Mouse (Mus musculus) G1E (cell line): ENCODE results near the gene Clmp. TPM values are rescaled to one million over a fixed set of nuclear protein-coding genes. Genes with fewer than 3 reads are reported as not detected.
"Not testable (repeated sequence)": the region's sequence is repeated elsewhere in the genome, so short reads cannot be mapped to it uniquely, and the experiment has no call there.

Experiments used
- ATAC-seq: 2 replicates; pipeline ENCODE4 v1.8.0; 2016; ENCODE audit warnings: mild to moderate bottlenecking; ENCODE audit not compliant: insufficient number of reproducible peaks, poor library complexity, low FRiP score, severe bottlenecking; ENCODE audit errors: extremely low read depth
- DNase-seq: peaks from one replicate; pipeline ENCODE4 v3.0.0; 2012; ENCODE audit warnings: low spot score
- H3K27me3 ChIP-seq: 2 replicates; pipeline ENCODE4 v1.6.1; 2012; ENCODE audit warnings: mild to moderate bottlenecking, low read length, inconsistent platforms; ENCODE audit not compliant: insufficient read depth
- H3K36me3 ChIP-seq: replicated peaks from 2 replicates; pipeline ENCODE3; 2012; ENCODE audit warnings: mild to moderate bottlenecking, inconsistent platforms
- H3K4me1 ChIP-seq: 2 replicates; pipeline ENCODE4 v1.6.1; 2012; ENCODE audit warnings: low read depth, low read length, inconsistent platforms, mixed read lengths; ENCODE audit not compliant: insufficient read depth
- H3K4me3 ChIP-seq: 2 replicates; pipeline ENCODE4 v1.5.1; 2012; ENCODE audit warnings: low read depth, mild to moderate bottlenecking, inconsistent platforms, low read length, moderate library complexity, mixed read lengths
- H3K9me3 ChIP-seq: replicated peaks from 2 replicates; pipeline ENCODE4 v1.6.1; 2012; ENCODE audit warnings: inconsistent platforms
- CTCF ChIP-seq: IDR thresholded peaks from 2 replicates; pipeline ENCODE4 v1.5.1; 2012; ENCODE audit warnings: low read depth, low read length, inconsistent platforms, mixed read lengths
- GATA1 ChIP-seq: IDR thresholded peaks from 2 replicates; pipeline ENCODE4 v1.6.1; 2012; ENCODE audit warnings: borderline replicate concordance, low read length, inconsistent platforms, mixed read lengths
- GATA2 ChIP-seq: IDR thresholded peaks from 2 replicates; pipeline ENCODE4 v1.6.1; 2012; ENCODE audit warnings: low read depth, low read length, inconsistent platforms, borderline replicate concordance
- POLR2AphosphoS5 ChIP-seq: IDR thresholded peaks from 2 replicates; pipeline ENCODE4 v1.6.1; 2012; ENCODE audit warnings: low read depth, low read length, inconsistent platforms; ENCODE audit not compliant: insufficient replicate concordance
- TAL1 ChIP-seq: conservative IDR thresholded peaks from 2 replicates; pipeline ENCODE4 v1.6.1; 2012; ENCODE audit warnings: low read depth, low read length, inconsistent platforms, mixed read lengths
- polyA plus RNA-seq: library from polyadenylated mRNA; stranded (reverse); fragments of >175 nt; gene quantifications from 2 replicates; pipeline ENCODE4 v1.2.3, GENCODE M21; 2012
- total RNA-seq, 2 experiments: library from RNA; stranded (forward) in 1 of 2; stranded (reverse) in 1 of 2; fragments of 200-1000 nt in 1 of 2; fragments of >200 nt in 1 of 2; fragmentation: Nextera tagmentation in 1 of 2; gene quantifications; 2 replicates each; pipeline ENCODE4 v1.2.3; 2014 to 2017

Gene Clmp
- total and polyA plus RNA-seq, 3 experiments, result 0.05 TPM; not detected in 2

DNA sequence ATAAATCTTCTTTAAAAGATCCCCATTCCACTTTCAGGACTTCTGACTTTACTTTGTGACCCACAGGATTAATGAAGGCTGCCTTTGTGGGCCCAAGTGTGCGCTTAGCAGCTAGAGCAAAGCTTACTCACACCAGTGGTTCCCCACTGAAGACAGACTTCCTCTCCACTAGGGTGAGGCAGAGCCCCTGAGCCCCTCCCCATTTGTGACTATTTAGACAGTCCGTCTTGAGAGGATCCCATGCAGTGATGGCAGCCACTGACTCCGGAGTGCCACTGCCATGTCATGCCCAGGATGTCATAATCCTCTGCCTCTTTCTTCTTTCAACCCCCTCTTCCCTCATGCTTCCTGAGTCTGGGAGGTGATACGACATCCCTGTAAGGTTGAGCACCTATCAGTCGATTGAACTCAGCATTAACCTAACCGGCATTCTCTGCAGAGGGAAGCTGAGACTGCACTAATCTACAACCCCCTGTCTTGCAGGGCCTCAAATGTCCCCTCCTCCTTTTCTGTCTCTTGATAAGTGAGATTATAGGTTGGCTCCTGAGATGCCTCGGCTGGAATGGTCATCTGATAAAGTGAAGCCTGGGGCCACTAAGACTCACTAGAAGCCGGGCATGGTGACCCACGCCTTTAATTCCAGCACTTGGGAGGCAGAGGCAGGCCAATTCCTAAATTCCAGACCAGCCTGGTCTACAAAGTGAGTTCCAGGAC lies 112.6 kb downstream of the Clmp start:
- Histone ChIP-seq H3K27me3 (peaks cover 7% of the 10 kb centered on the region; the same call in 1 of the 2 replicates), H3K36me3 (peaks cover 12% of the 10 kb centered on the region), H3K4me1 (peaks cover 20% of the 10 kb centered on the region), H3K4me3 (no peak overlapping the region; the same call in 1 of the 2 replicates), H3K9me3 (no peaks in the 10 kb centered on the region)
- ATAC-seq, result no peak
- no peak for DNase-seq
- no peak for TF ChIP-seq CTCF
- TF ChIP-seq TAL1, result no peak
- no peak for TF ChIP-seq POLR2AphosphoS5
- TF ChIP-seq GATA1, result no peak
- TF ChIP-seq GATA2, result no peak

DNA sequence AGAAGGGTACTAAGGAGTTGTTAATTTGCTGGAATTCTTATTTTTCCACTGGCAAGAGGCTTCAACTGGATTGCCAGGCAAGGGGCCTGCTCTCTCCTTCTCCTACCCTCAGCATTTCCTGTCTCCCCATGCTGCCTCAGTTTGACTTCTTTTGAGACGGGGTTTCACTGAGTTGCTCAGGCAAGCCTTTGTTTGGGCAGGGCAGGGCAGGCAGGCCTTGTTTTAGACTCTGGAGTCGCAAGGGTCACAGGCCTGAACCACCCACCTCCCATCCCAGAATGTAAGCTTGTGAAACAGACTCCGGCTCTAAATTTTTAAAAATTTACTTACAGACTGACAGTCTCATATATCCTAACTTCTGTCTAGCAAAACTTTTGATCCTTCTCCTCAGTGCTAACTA lies 113.3 kb downstream of the Clmp start:
- Histone ChIP-seq H3K27me3 (peaks cover 7% of the 10 kb centered on the region; the same call in 1 of the 2 replicates), H3K4me1 (peaks cover 23% of the 10 kb centered on the region), H3K9me3 (no peaks in the 10 kb centered on the region), H3K36me3 (peaks cover 19% of the 10 kb centered on the region), H3K4me3 (peak overlapping the region; percentile 55; the same call in 1 of the 2 replicates)
- TF ChIP-seq CTCF (no peak), TAL1 (no peak), POLR2AphosphoS5 (no peak), GATA2 (no peak), GATA1 (no peak)
- no peak for ATAC-seq
- no peak for DNase-seq

DNA sequence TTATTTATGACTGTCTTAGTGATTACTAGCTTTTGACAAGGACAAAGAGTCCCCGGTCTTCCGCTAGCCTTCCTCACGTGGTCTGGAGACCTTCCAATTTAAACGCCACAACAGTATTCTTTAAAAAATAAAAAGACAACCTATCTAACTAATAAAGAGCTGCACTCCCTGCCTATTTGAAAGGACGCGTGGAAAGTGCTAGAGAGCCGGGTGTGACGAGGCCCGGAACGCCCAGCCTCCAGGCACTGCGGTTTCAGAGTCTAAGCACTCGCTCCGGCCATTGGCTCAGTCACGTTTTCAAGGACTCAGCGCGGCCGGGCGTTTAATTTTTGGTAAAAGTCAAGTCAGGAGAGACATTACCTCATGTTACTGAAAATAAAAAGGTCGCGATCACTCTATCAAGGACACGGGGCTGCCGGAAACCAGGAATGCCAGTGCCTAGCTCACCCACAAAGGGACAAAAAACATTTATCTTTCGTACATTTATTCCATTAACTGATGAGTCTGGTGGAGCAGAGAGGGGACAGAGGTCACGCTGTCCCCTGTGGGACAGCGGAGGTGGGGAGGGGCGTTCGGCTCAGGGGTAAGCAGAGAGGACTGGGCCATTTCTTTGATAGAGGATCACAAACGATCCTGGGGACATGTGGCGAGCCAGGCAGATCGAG lies 114.2 kb downstream of the Clmp start:
- H3K4me3 ChIP-seq, result peak overlapping the region; percentile 92
- H3K27me3 ChIP-seq, result peaks cover 4% of the 10 kb centered on the region; the same call in 1 of the 2 replicates
- no peaks in the 10 kb centered on the region for H3K9me3 ChIP-seq
- no peak for TF ChIP-seq POLR2AphosphoS5
- no peak for TF ChIP-seq CTCF
- no peak for TF ChIP-seq TAL1
- TF ChIP-seq GATA2, result no peak
- TF ChIP-seq GATA1, result no peak
- ATAC-seq (peak; percentile 40), DNase-seq (no peak)
- H3K4me1 ChIP-seq, result peaks cover 24% of the 10 kb centered on the region
- peaks cover 26% of the 10 kb centered on the region for H3K36me3 ChIP-seq

DNA sequence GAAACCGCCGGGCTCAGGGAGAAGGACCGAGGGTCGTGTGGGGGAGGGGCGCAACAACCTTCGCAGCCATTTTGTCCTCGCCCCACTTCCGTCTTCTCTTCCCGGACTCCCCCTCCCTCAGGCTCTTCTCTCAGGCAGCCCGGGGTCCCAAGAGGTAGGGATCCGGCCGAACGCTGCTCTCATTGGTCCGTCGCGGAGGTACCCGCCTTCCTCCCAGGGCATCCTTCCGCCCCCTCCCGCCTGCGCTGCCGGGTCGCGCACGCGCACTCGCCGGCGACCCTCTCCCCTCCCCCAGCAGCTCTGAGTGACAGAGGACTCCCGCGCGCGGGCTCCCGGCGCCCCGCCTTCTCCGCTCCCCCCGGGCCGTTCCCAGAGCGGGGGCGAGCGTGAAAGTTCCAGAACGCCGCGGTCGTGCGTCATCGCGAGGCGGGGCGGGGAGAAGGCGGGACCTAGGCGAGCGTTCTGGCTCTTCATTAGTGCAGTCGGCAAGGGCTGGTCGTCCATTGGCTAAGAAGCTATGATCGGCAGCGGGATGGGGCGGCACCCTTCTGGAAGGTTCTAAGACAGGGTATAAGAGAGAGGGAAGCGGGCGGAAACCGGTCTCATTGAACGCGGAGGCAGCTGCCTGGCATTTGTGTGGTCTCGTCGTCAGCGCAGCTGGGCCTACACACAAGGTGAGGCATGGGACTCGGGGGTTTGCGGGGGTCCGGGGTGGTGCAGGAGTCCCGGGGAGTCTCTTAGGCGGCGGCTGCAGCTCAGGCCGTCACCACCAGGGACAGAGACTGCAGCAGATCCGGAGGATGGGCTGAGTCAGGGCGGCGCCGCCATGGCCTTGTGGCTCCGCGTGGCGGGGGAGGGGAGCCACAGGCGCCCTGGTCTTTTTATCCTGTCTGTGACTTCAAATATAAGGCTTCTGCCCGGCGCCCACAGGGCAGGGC lies 115.2 kb downstream of the Clmp start, which contains the start of gene Hspa8:
Gene Hspa8 (plus strand): TSS at position 310 of the 938 bp plus-strand sequence.
- H3K9me3 ChIP-seq, result no peaks in the 10 kb centered on the region
- ATAC-seq (peak; percentile 88), DNase-seq (peak; percentile 96)
- peaks cover 33% of the 10 kb centered on the region for H3K36me3 ChIP-seq
- 0 out of 2 replicates have a peak, but pooled peaks cover 1% of the 10 kb centered on the region for H3K27me3 ChIP-seq
- TF ChIP-seq GATA1, result no peak
- no peak for TF ChIP-seq GATA2
- TF ChIP-seq TAL1, result no peak
- TF ChIP-seq CTCF, result no peak
- TF ChIP-seq POLR2AphosphoS5, result peak; percentile 80; the same call in 1 of the 2 replicates
- peak within 1 kb of the TSS; percentile 92 for H3K4me3 ChIP-seq
- H3K4me1 ChIP-seq, result peaks cover 28% of the 10 kb centered on the region

DNA sequence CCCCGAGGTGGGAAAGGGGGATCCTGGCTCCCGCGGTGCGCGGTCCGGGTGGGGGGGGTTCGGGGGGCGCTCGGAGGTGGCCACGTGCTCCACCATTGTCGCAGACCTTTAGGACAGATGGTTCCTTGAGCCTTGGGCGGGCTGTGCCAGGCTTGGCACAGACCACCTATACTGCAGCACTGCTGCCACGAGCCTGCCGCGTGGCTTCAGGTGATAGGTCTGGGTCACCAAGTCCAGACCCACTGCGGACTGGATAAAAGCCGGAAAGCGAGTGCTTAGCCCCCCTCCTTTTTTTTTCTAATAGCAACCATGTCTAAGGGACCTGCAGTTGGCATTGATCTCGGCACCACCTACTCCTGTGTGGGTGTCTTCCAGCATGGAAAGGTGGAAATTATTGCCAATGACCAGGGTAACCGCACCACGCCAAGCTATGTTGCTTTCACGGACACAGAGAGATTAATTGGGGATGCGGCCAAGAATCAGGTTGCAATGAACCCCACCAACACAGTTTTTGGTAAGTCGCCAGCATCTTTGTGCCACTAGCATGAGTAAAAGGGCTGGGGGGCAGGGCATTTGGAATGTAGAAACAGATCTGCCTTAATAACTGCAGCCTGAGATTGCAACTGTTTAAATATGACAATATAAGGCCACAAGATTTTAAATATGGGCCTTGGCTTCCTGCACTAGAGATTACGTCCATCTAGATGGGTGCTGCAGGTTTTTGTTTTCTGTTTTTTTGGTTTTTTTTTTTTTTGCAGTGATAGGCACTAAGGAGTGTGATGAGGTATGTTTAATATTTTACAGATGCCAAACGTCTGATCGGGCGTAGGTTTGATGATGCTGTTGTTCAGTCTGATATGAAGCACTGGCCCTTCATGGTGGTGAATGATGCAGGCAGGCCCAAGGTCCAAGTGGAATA lies 116.1 kb downstream of the Clmp start:
- Histone ChIP-seq H3K4me1 (peaks cover 32% of the 10 kb centered on the region), H3K36me3 (peaks cover 41% of the 10 kb centered on the region), H3K4me3 (peak overlapping the region; percentile 92)
- DNase-seq, H3K9me3 ChIP-seq, ATAC-seq, H3K27me3 ChIP-seq: not testable (repeated sequence)

DNA sequence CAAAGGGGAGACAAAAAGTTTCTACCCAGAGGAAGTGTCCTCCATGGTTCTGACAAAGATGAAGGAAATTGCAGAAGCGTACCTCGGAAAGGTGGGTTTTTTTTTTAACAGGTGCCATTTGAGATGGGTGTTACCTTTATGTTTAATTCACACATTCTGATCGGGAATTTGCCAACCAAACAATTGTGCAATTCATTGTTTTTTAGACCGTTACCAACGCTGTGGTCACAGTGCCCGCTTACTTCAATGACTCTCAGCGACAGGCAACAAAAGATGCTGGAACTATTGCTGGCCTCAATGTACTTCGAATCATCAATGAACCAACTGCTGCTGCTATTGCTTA lies 116.7 kb downstream of the Clmp start:
- not testable (repeated sequence) for ATAC-seq, H3K27me3 ChIP-seq, H3K9me3 ChIP-seq, DNase-seq
- Histone ChIP-seq H3K4me3 (peak overlapping the region; percentile 92), H3K4me1 (peaks cover 33% of the 10 kb centered on the region), H3K36me3 (peaks cover 42% of the 10 kb centered on the region)

DNA sequence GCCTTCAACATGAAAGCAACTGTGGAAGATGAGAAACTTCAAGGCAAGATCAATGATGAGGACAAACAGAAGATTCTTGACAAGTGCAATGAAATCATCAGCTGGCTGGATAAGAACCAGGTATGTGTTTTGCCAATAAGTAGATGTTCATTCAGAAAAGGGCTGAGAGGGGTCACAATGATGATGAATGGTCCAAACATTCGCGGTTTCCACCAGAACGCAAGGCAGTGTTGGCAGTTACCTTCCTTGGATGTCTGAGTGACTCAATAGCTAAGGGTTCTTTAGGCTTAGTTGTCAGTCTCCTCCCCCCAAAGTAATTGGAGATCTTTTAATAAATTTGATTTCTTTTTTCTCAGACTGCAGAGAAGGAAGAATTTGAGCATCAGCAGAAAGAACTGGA lies 118.8 kb downstream of the Clmp start:
- not testable (repeated sequence) for H3K9me3 ChIP-seq, DNase-seq, ATAC-seq, H3K27me3 ChIP-seq
- Histone ChIP-seq H3K4me3 (peak overlapping the region; percentile 33; the same call in 1 of the 2 replicates), H3K4me1 (peaks cover 17% of the 10 kb centered on the region), H3K36me3 (peaks cover 42% of the 10 kb centered on the region)
